Mouse (Mus musculus) stomach, adult 2 months (tissue): ENCODE data around the gene Cyb5r1. TPM values are rescaled to one million over a fixed set of nuclear protein-coding genes. Genes with fewer than 3 reads are reported as not detected.

ENCODE experiments used
- polyA plus RNA-seq: library from polyadenylated mRNA; depleted of rRNA; stranded (reverse); fragments of >200 nt; gene quantifications from 2 replicates; pipeline ENCODE4 v1.2.3, GENCODE M21; 2012; rRNA removed

Gene Cyb5r1
- polyA plus RNA-seq, result 21.6 and 23.2 TPM in 2 replicates

GRCm38 (mm10) chr1:134405509-134406413, at the start of gene Cyb5r1:
Cyb5r1 (plus strand) TSS chr1:134405559.

GRCm38 (mm10) chr1:134361857-134362212, 43.5 kb upstream of the Cyb5r1 start, which contains the start of gene Tmem183a:
Tmem183a (minus strand) TSS chr1:134361979.

GRCm38 (mm10) chr1:134385666-134386065, 19.7 kb upstream of the Cyb5r1 start, which contains the start of gene 4933406M09Rik:
4933406M09Rik (plus strand) TSS chr1:134385940.

GRCm38 (mm10) chr1:134415168-134415831, 9.9 kb downstream of the Cyb5r1 start, which contains the start of gene Adipor1:
Adipor1 (plus strand) TSS chr1:134415378.

GRCm38 (mm10) chr1:134454904-134455824, 49.8 kb downstream of the Cyb5r1 start, which contains the start of gene Klhl12:
Klhl12 (plus strand) TSS chr1:134455531.

Other genes starting within 250 kb of the Cyb5r1 start
- 0.87 and 2.3 TPM in 2 replicates for gene Chil1, start 223.4 kb upstream of the Cyb5r1 start, polyA plus RNA-seq
- 1.3 and 2.8 TPM in 2 replicates for gene Mybph, start 212.1 kb upstream of the Cyb5r1 start, polyA plus RNA-seq
- 10.2 and 10.5 TPM in 2 replicates for gene Adora1, start 170.1 kb upstream of the Cyb5r1 start, polyA plus RNA-seq
- 0.51 and 1.1 TPM in 2 replicates for gene Myog, start 115.6 kb upstream of the Cyb5r1 start, polyA plus RNA-seq
- gene Ppfia4, start 72.6 kb upstream of the Cyb5r1 start, polyA plus RNA-seq, result 3.7 and 3.8 TPM in 2 replicates
- gene Tmem183a, start 43.6 kb upstream of the Cyb5r1 start, polyA plus RNA-seq, result 44.1 and 52.2 TPM in 2 replicates
- not detected in 2 replicates for gene 4933406M09Rik, start 19.6 kb upstream of the Cyb5r1 start, polyA plus RNA-seq
- gene Adipor1, start 9.8 kb downstream of the Cyb5r1 start, polyA plus RNA-seq, result 78.1 and 112 TPM in 2 replicates
- gene Klhl12, start 50.0 kb downstream of the Cyb5r1 start, polyA plus RNA-seq, result 1.1 and 1.4 TPM in 2 replicates
- gene Rabif, start 89.1 kb downstream of the Cyb5r1 start, polyA plus RNA-seq, result 3.6 and 4.5 TPM in 2 replicates
- gene Mgat4e, start 144.1 kb downstream of the Cyb5r1 start, polyA plus RNA-seq, result not detected in 2 replicates
- gene Kdm5b, start 154.6 kb downstream of the Cyb5r1 start, polyA plus RNA-seq, result 5.6 and 8.5 TPM in 2 replicates
- 0.01 and 0.03 TPM in 2 replicates for gene Syt2, start 241.1 kb downstream of the Cyb5r1 start, polyA plus RNA-seq